Mouse (Mus musculus): ENCODE data around the gene Pkn2.
A peak's percentile ranks its signal among the peaks of the same experiment; 100 is the strongest.

Pkn2 gene

DNA sequence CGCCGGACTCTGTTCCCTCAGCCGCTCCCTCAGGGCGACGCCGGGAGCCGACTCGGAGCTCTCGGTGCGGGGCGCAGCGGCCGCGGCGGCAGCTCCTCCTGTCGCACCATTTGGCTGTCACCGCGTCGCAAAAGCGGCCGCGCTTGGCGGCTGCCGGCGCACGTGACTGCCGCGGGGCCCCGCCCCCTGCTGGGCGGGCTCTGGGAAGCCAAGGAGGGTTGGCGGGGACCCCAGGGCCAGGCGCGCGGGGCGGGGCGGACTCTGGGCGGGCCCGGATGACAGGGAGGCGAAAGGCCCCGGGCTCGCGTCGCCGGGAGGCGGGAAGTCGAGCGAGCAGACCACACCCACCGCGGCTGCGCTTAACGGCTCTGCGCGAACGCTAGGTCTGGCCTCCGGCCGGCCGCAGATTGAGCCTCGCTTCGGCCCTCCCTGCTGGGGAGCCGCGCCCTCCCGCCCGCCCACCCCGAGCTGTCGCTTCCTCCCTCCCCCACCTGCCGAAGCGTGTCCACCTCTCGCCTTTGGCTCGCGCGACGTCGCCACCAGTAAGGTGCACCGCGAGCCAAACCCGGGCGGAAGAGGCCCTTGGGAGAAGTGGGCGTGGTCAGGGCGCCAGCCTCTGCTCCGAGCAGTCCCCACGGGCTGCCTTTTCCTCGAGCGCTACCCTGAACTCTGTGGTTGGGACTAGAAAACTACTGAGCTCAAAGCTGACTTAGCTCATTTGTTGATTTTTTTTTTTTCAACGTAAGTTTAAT is at the start of gene Pkn2:
Gene Pkn2, minus strand, starts transcription at position 133 of the 752 bp plus-strand sequence.
- peak; percentile 97 to 99 for DNase-seq

GRCm38 (mm10) chr3:142929906-142930305 is 48.1 kb upstream of the Pkn2 start:
- no peak for DNase-seq

GRCm38 (mm10) chr3:142927311-142927710 is 45.5 kb upstream of the Pkn2 start:
- no peak for DNase-seq

- no peak for DNase-seq
Measured at GRCm38 (mm10) chr3:142924831-142925348, 43.1 kb upstream of the Pkn2 start.

- DNase-seq = no peak
Measured at GRCm38 (mm10) chr3:142919070-142919469, 37.3 kb upstream of the Pkn2 start.

DNA sequence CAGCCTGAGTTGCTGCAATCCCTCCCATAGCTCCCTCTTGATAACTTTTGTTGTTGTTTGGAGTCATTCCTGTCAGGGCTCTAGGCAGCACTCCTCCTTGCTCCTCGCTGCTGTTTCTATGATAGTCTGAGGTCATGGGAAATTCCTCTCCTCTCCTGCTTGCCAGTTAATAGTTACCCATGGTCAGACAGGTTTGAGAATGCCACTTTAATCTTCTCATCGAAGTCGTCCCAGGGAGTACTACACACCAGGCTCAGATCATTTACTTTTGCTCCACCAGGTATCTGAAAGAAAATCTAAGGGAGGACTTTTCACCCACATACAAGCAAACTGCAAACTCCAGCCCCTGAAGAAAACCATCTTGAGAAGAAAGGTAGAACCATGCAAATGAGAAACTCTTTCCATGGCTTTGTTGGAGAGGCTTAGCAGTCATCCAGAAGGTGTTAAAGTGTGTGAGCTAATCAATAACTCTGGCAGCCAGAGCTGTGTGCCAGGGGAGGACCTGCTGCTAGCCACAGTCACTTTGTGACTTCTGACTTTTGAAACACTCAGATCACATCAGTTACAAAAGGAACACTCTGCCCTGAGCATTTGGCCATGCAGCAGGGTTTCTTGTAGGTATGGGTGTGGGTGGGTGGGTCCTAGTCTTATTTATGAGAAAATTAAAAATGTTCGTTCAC is 36.1 kb upstream of the Pkn2 start:
- DNase-seq = no peak

GRCm38 (mm10) chr3:142917171-142917570 is 35.4 kb upstream of the Pkn2 start:
- no peak for DNase-seq

DNA sequence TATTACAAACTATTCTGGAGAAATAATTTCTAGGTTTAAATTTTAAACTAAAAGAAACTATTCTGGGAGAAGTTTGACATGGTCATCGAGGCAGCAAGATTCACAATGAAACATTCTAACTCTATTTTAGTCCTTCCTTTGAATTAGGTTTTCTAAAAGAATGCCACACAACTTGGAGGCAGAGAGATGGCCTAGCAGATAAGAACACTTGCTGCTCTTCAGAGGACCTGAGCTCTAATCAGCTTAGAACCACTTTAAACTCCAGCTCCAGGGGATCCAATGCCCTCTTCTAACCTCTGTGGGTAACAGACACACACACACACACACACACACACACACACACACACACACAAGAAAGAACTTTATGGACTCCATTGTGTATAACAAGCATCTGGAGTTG is 31.5 kb upstream of the Pkn2 start:
- DNase-seq = no peak

GRCm38 (mm10) chr3:142899683-142900082 is 17.9 kb upstream of the Pkn2 start:
- DNase-seq = no peak

- DNase-seq = no peak
Measured at GRCm38 (mm10) chr3:142898949-142899396, 17.2 kb upstream of the Pkn2 start.

- no peak for DNase-seq
Measured at GRCm38 (mm10) chr3:142890442-142890841, 8.6 kb upstream of the Pkn2 start.

GRCm38 (mm10) chr3:142886963-142887362 is 5.2 kb upstream of the Pkn2 start:
- DNase-seq = no peak

DNA sequence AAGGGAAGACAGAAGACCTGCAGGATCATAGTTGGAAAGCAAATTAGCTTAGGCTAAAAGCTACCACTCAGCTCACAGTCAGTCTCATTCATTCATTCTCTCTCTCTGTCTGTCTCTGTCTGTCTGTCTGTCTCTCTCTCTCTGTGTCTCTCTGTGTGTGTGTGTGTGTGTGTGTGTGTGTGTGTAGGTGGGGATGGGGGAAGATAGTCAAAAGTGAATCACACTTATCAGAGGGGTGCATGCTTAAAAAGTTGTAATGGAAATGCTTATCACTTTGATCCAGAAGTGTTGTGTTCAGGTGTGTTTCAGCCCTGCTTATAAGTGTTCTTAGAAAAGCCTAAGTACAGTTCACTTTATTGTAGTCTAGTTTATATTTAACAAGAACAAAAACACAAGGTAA is 2.8 kb upstream of the Pkn2 start:
- DNase-seq = no peak

GRCm38 (mm10) chr3:142881589-142881871 is 274 bp downstream of the Pkn2 start:
- no peak for DNase-seq

DNA sequence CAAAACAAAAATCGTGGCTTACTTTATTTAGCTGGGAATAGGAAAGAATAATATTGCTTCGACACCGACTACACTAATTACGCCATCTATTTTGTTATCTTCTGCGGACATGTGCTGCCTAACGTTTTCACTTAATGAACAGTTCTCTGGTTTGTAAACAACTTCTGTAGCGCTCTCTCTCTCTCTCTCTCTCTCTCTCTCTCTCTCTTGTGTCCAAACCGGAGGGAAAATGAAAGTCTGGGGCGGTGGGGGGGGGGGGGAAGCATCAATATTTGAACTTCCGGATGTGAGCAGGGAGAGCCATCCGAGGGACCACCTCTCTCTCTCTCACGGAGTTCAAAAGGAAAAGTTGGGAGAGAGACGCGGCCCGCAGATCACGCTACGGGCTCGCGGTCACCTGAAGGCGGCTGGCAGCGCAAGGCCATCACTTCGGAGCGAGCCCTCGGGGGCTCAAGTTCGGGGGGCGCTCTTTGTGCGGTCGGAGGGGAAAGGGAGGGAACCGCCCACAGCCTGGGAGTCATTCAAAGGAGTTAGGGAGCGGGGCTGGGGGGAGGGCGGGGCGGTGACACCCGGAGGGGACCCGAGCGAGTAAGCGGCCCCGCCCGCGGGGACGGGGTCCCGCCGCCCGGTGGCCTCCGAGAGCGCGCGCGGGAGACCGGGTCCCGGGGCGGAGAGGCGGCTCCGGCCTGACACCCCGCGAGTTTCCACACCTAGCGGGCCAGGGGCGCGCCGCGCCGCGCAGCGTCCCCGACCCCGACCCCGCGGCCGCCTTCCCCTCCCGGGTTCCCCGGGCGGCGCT is 815 bp downstream of the Pkn2 start:
- no peak for DNase-seq

GRCm38 (mm10) chr3:142863236-142863635 is 18.6 kb downstream of the Pkn2 start:
- no peak for DNase-seq

GRCm38 (mm10) chr3:142856832-142857231 is 25.0 kb downstream of the Pkn2 start:
- DNase-seq = peak in 1 of 2 experiments; percentile 11

DNA sequence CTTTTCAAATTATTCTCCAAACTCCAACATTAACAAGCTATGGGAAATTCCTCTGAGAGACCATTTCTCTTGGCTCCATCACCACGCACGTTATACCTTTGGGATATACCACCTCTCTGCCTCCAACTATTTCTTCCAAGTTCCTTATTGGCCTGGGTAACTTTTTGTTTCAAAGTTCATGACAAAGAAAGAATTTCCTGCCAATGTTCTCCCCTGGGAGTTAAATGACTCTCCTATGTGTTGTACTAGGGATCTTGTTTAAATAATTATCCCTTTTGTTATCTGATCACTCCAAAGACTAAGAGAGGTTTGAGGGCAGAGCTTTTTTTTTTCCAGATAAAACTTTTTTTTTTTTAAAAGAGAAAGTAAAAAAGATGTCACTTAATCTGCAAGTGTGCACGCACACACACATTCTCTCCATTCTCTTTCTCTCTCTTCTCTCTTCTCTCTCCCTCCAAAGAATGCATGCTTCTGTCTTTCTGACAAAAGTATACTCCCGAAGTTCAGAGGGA is 25.8 kb downstream of the Pkn2 start:
- no peak for DNase-seq

GRCm38 (mm10) chr3:142852911-142853310 is 28.9 kb downstream of the Pkn2 start:
- no peak for DNase-seq

DNA sequence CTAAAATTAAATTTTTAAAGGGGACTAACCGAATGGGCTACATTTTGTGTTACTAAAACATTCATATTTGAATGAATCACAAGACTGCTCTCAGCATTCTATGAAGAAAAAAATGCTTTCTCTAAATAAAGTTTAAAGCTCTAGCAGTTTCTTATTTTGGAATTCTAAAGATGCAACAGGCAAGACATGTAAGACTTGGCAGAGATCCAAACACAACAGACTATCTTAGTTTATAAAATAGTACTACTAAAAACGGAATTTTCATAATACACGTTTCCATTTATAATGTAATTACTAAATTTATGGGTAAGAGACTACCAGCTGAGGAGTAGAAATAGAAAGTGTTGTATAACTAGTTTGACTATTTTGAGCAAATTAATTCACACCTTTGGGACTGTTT is 30.2 kb downstream of the Pkn2 start:
- DNase-seq = no peak

GRCm38 (mm10) chr3:142839961-142840360 is 41.8 kb downstream of the Pkn2 start:
- no peak for DNase-seq

- DNase-seq = no peak
Measured at GRCm38 (mm10) chr3:142834761-142835160, 47.0 kb downstream of the Pkn2 start.

- no peak for DNase-seq
Measured at GRCm38 (mm10) chr3:142834024-142834423, 47.8 kb downstream of the Pkn2 start.
